Mouse (Mus musculus): Measurements from ENCODE around the gene Henmt1.

DNA sequence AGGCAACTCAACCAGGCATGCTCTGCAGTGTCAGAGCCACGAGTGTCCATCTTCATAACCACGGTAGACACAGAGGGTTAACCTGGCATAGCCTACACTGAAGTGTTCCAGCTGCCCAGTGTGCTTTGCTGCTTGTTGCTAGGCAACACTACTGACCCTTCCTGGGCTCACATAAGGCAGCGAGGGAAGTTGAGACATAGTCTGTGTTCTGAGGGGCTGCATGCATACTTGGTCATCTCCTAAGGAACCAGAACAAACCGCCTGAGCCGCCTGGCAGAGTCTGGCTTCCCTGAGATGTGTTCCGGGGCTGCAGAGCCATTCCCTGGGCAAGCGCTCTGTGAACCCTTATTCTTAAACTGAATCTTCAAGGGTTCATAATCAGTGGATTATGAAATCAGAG lies 21.6 kb downstream of the Henmt1 start:
- TF ChIP-seq CTCF (IDR thresholded peaks at IDR 0.05; ENCODE audit: low read depth), result no peak
- no peak for TF ChIP-seq EP300 (optimal IDR thresholded peaks at IDR 0.05)
